Mouse (Mus musculus) embryonic facial prominence, embryonic 15.5 days (tissue): ENCODE results near the gene Zan. TPM values are rescaled to one million over a fixed set of nuclear protein-coding genes. Genes with fewer than 3 reads are reported as not detected.

ENCODE experiments used
- ATAC-seq: fragments of 200-750 bp; cut with Nextera tagmentation; 2 replicates; pipeline ENCODE4 v1.8.0; 2017; ENCODE audit warnings: low read depth, moderate TSS enrichment; ENCODE audit not compliant: insufficient number of reproducible peaks, low FRiP score, low TSS enrichment
- H3K27ac ChIP-seq: fragments of 300-500 bp; sonication (generic); replicated peaks from 2 replicates; pipeline ENCODE4 v1.5.1; 2015; ENCODE audit warnings: mild to moderate bottlenecking, inconsistent platforms
- H3K27me3 ChIP-seq: fragments of 300-500 bp; sonication (generic); 2 replicates; pipeline ENCODE4 v1.6.1; 2015; ENCODE audit warnings: inconsistent platforms
- H3K36me3 ChIP-seq: fragments of 300-500 bp; sonication (generic); 2 replicates; pipeline ENCODE4 v1.6.1; 2015; ENCODE audit warnings: mild to moderate bottlenecking, inconsistent platforms
- H3K4me1 ChIP-seq: fragments of 300-500 bp; sonication (generic); 2 replicates; pipeline ENCODE4 v1.6.1; 2015; ENCODE audit warnings: inconsistent platforms
- H3K4me2 ChIP-seq: fragments of 300-500 bp; sonication (generic); replicated peaks from 2 replicates; pipeline ENCODE4 v1.6.1; 2015; ENCODE audit warnings: mild to moderate bottlenecking, inconsistent platforms
- H3K4me3 ChIP-seq: fragments of 300-500 bp; sonication (generic); replicated peaks from 2 replicates; pipeline ENCODE4 v1.5.1; 2015; ENCODE audit warnings: mild to moderate bottlenecking, inconsistent platforms
- H3K9ac ChIP-seq: fragments of 300-500 bp; sonication (generic); 2 replicates; pipeline ENCODE4 v1.6.1; 2015; ENCODE audit warnings: inconsistent platforms
- H3K9me3 ChIP-seq: fragments of 300-500 bp; sonication (generic); replicated peaks from 2 replicates; pipeline ENCODE4 v1.6.1; 2016; ENCODE audit warnings: inconsistent platforms
- WGBS: fragments of 180-500 bp; shearing (Covaris S2); methylation state at CpG from one replicate; pipeline ENCODE4 v1.1.7; 2015; 5-methylcytosine and 5-hydroxymethylcytosine counted together
- polyA plus RNA-seq: library from polyadenylated mRNA; unstranded; fragments of >200 nt; fragmentation: Nextera tagmentation; extraction: Ambion mirVana; gene quantifications from 2 replicates; pipeline ENCODE4 v1.2.1, GENCODE M21; 2015

Zan gene
- polyA plus RNA-seq, 1 experiment from 2014 or later, result 0.23 TPM

DNA sequence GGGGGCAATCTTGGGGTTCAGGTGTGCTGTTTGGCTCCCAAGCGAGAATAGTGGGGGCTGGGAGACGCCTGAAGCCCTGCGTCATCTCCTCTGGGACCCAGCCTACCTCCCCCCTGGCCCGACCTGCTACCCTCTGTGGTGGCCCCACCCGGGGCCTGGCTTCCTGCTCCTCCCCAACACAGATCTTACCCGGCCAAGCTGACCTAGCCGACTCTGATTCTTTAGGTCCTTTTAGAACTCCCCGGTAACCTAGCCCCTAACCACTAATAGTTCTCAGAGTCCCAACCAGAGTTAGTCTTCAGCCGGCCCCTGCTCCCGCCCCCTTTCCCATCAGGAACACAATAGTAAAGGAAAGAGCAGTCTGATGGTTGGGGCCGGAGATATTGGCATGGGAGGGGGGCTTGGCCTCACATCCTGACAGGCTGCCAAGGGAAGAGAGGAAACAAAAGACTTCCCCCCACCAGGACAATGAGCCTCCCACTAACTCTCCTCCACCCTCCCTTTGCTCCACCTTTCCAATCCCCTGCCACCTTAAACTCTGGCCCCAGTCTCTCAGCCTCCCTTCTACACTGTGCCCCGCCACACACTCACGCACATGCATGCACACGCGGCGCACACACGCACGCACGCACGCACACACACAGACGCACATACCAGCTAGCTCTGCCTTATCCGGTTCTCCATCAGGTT lies 137.4 kb downstream of the Zan start:
- no peaks in the 10 kb centered on the region for H3K9me3 ChIP-seq
- 11% methylated on average over 22 of the region's 22 CpGs for WGBS
- peak overlapping the region; percentile 89 for H3K27ac ChIP-seq
- ATAC-seq, result peak; percentile 63
- H3K36me3 ChIP-seq, result no peaks in the 10 kb centered on the region
- H3K4me2 ChIP-seq, result peak overlapping the region; percentile 76
- peak overlapping the region; percentile 45 for H3K4me3 ChIP-seq
- peak overlapping the region; percentile 51 for H3K9ac ChIP-seq
- H3K4me1 ChIP-seq, result peaks cover 13% of the 10 kb centered on the region
- no peaks in the 10 kb centered on the region for H3K27me3 ChIP-seq

DNA sequence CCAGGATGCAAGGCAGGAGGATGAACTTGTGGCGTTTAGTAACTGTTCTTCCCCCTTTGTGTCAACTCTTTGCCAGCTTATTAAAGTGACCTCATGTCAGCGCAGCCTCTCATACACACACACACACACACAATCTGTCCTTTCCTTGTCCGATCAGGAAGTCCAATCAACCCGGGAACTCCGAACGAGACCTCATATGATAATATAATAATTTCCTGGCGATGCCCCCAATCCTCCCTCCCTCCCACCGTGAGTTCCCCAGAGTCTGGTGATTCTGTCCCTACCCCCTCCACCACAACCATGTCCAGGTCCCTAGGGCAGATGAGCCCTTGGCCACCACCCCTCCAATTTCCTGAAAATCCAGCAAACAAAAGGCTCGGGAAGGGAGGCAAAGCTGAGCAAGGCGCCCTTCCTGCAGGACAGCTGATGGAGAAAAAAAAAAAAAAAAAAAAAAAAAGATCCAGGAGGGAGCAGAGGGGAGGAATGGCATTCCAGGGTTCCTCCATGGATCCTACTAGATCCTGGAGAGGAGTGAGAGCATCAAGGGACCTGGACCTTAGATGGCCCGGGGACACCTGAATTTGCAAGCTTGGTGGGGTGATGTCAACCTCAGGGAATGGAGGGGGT lies 138.1 kb downstream of the Zan start:
- no peaks in the 10 kb centered on the region for H3K36me3 ChIP-seq
- peak overlapping the region; percentile 51 for H3K9ac ChIP-seq
- WGBS, result 1% methylated on average over 11 of the region's 11 CpGs
- H3K27me3 ChIP-seq, result no peaks in the 10 kb centered on the region
- H3K4me3 ChIP-seq, result peak overlapping the region; percentile 45
- peak; percentile 25 for ATAC-seq
- peak overlapping the region; percentile 89 for H3K27ac ChIP-seq
- no peaks in the 10 kb centered on the region for H3K9me3 ChIP-seq
- peak overlapping the region; percentile 76 for H3K4me2 ChIP-seq
- peaks cover 13% of the 10 kb centered on the region for H3K4me1 ChIP-seq

- no peaks in the 10 kb centered on the region for H3K9me3 ChIP-seq
- peak overlapping the region; percentile 89 for H3K27ac ChIP-seq
- H3K4me2 ChIP-seq, result peak overlapping the region; percentile 76
- no peaks in the 10 kb centered on the region for H3K36me3 ChIP-seq
- H3K4me1 ChIP-seq, result peaks cover 13% of the 10 kb centered on the region
- WGBS, result under 1% methylated on average over 19 of the region's 19 CpGs
- H3K9ac ChIP-seq, result peak overlapping the region; percentile 51
- no peaks in the 10 kb centered on the region for H3K27me3 ChIP-seq
- peak overlapping the region; percentile 45 for H3K4me3 ChIP-seq
- ATAC-seq, result peak; percentile 82
Observed at GRCm38 (mm10) chr5:137338256-137338655, 138.6 kb downstream of the Zan start.

GRCm38 (mm10) chr5:137337190-137337589 lies 139.7 kb downstream of the Zan start:
- H3K9me3 ChIP-seq, result no peaks in the 10 kb centered on the region
- H3K27me3 ChIP-seq, result no peaks in the 10 kb centered on the region
- H3K4me1 ChIP-seq, result peaks cover 19% of the 10 kb centered on the region
- no peak overlapping the region for H3K4me2 ChIP-seq
- H3K4me3 ChIP-seq, result no peak overlapping the region
- 32% methylated on average over 8 of the region's 8 CpGs for WGBS
- ATAC-seq, result no peak
- H3K36me3 ChIP-seq, result no peaks in the 10 kb centered on the region
- H3K9ac ChIP-seq, result no peak overlapping the region
- H3K27ac ChIP-seq, result 0 out of 2 replicates have a peak overlapping the region, but pooled peaks have one; percentile 89

DNA sequence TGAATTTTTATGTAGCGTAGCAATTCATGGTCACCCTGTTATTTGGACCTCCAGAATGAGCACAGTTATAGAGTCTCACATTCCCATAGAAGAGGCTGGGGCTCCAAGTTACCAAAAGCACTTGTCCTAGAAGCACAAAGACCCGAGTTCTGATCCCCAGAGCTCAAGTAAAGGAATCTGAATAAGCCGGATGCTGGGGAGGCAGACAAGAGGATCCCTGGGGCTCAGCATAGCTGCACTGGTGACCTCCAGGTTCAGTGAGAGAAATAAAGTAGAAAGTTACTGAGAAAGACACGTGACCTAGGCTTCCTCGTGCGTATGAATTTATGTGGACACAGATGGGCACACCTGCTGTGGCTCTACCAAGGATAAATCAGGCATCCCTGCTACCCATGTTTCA lies 141.8 kb downstream of the Zan start:
- H3K9me3 ChIP-seq, result no peaks in the 10 kb centered on the region
- no peak overlapping the region for H3K9ac ChIP-seq
- H3K4me1 ChIP-seq, result peaks cover 17% of the 10 kb centered on the region
- no peak overlapping the region for H3K27ac ChIP-seq
- H3K4me3 ChIP-seq, result no peak overlapping the region
- no peak overlapping the region for H3K4me2 ChIP-seq
- no peaks in the 10 kb centered on the region for H3K27me3 ChIP-seq
- H3K36me3 ChIP-seq, result no peaks in the 10 kb centered on the region
- WGBS, result 71% methylated on average over 6 of the region's 6 CpGs
- ATAC-seq, result no peak

DNA sequence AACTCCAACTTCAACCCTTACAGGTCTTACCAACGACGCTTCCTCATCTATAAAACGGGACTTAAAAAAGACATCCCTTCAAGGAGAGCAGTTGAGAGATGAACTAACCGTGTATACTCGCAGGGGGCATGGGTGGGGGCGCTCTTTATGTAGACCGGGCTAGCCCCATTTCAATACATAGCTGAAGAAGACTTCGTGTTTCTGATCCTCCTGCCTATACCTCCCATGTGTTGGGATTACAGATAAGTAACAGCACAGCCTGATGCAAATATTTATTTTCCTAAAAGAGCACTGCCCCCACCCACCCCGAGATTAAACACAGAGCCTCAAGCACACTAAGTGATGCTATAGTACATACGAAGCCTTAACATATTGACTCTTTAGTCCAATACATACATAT lies 142.5 kb downstream of the Zan start:
- 52% methylated on average over 10 of the region's 10 CpGs for WGBS
- H3K9ac ChIP-seq, result no peak overlapping the region
- peak overlapping the region; percentile 69 for H3K4me3 ChIP-seq
- peaks cover 10% of the 10 kb centered on the region for H3K4me1 ChIP-seq
- no peak for ATAC-seq
- peak overlapping the region; percentile 99 for H3K4me2 ChIP-seq
- H3K36me3 ChIP-seq, result no peaks in the 10 kb centered on the region
- H3K27me3 ChIP-seq, result no peaks in the 10 kb centered on the region
- H3K9me3 ChIP-seq, result no peaks in the 10 kb centered on the region
- no peak overlapping the region for H3K27ac ChIP-seq

DNA sequence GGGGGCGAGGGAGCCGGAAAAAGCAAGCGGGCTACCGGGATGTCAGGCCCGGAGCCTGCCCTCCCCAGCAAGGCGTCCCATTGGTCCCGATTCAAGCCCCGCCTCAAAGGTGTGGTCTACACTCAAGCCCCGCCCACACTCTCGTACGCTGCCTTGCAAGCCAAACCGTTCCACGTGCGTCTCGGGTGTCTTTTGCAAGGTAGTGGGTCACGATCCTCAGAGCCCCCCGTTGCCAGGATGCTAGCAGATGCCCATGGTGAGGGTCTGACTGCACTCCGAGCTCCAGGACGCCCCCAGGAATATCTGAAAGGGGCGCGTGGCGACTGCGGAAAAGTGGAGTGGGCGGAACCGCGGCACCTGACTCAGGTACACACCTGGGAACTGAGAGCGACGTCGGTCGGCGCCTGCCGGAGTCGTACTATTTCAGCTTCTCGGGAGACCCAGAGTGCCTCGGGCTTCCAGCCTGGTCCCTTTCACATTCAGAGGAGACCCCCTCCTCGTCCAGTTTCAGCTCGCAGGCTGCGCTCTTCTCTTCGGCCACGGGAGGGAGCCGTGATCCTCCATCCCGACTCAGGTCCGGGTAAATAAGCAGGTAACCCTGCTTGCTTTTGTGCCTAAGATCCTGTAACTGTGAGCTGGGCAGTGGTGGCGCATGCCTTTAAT lies 143.2 kb downstream of the Zan start, which contains the start of gene Slc12a9:
Slc12a9 (minus strand) TSS at position 86 of the 663 bp plus-strand sequence.
- under 1% methylated on average over 44 of the region's 44 CpGs for WGBS
- Histone ChIP-seq H3K9me3 (no peaks in the 10 kb centered on the region), H3K4me2 (peak within 1 kb of the TSS; percentile 99), H3K9ac (peak within 1 kb of the TSS; percentile 70), H3K36me3 (no peaks in the 10 kb centered on the region), H3K4me1 (peaks cover 6% of the 10 kb centered on the region), H3K27me3 (no peaks in the 10 kb centered on the region), H3K27ac (peak within 1 kb of the TSS; percentile 55; the same call in 1 of the 2 replicates), H3K4me3 (peak within 1 kb of the TSS; percentile 69)
- peak; percentile 89 for ATAC-seq

- 14% methylated on average over 15 of the region's 15 CpGs for WGBS
- no peaks in the 10 kb centered on the region for H3K9me3 ChIP-seq
- peak overlapping the region; percentile 55; the same call in 1 of the 2 replicates for H3K27ac ChIP-seq
- H3K27me3 ChIP-seq, result no peaks in the 10 kb centered on the region
- ATAC-seq, result no peak
- H3K9ac ChIP-seq, result peak overlapping the region; percentile 70
- peak overlapping the region; percentile 69 for H3K4me3 ChIP-seq
- H3K4me1 ChIP-seq, result peaks cover 6% of the 10 kb centered on the region
- peak overlapping the region; percentile 99 for H3K4me2 ChIP-seq
- H3K36me3 ChIP-seq, result no peaks in the 10 kb centered on the region
Observed at GRCm38 (mm10) chr5:137332857-137333511, 143.9 kb downstream of the Zan start.

GRCm38 (mm10) chr5:137330910-137331309 lies 146.0 kb downstream of the Zan start:
- H3K27ac ChIP-seq, result no peak overlapping the region
- no peak for ATAC-seq
- peaks cover 12% of the 10 kb centered on the region; the same call in 1 of the 2 replicates for H3K36me3 ChIP-seq
- no peak overlapping the region for H3K9ac ChIP-seq
- no peaks in the 10 kb centered on the region for H3K9me3 ChIP-seq
- no peak overlapping the region for H3K4me3 ChIP-seq
- H3K4me1 ChIP-seq, result peaks cover 6% of the 10 kb centered on the region
- 85% methylated on average over 7 of the region's 7 CpGs for WGBS
- H3K4me2 ChIP-seq, result no peak overlapping the region
- H3K27me3 ChIP-seq, result no peaks in the 10 kb centered on the region
